Mouse (Mus musculus) ES-E14 (cell line): ENCODE data around the gene Cfap99.

Experiments used
- CHD2 ChIP-seq: IDR thresholded peaks from 2 replicates; pipeline ENCODE4 v1.6.1; 2014; ENCODE audit warnings: mild to moderate bottlenecking, low read depth, low read length, inconsistent platforms
- MAFK ChIP-seq: IDR thresholded peaks from 2 replicates; pipeline ENCODE4 v1.6.1; 2014; ENCODE audit warnings: mild to moderate bottlenecking, low read depth, low read length, inconsistent platforms; ENCODE audit not compliant: insufficient read depth
- ZC3H11A ChIP-seq: IDR thresholded peaks from 2 replicates; pipeline ENCODE4 v1.6.1; 2012; ENCODE audit warnings: low read depth, mild to moderate bottlenecking, inconsistent platforms, low read length, borderline replicate concordance

DNA sequence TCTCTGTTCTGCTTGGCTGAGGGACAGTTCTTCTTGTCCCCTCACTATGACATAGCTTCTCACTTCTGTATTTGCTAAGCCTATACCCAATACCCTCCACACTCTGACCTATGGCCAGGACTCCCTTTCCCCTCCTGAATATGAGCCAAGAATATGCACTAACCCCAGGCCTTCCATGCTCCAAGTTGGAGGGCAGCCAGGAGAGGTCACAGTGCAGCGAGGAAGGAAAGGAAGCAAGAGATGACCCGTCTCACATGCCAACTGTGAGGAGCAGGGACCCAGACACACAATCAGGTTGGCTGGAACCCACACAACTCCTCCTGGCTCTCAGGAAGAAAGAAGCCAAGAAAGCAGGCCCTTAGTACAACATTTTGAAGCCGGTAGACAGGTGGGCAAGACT is 20.6 kb downstream of the Cfap99 start:
- TF ChIP-seq CHD2, result no peak
- TF ChIP-seq MAFK, result no peak
- TF ChIP-seq ZC3H11A, result no peak
